Mouse (Mus musculus): Measurements from ENCODE around the gene C5ar2.
"Not testable (repeated sequence)": the region's sequence is repeated elsewhere in the genome, so short reads cannot be mapped to it uniquely, and the experiment has no call there.

Gene C5ar2

DNA sequence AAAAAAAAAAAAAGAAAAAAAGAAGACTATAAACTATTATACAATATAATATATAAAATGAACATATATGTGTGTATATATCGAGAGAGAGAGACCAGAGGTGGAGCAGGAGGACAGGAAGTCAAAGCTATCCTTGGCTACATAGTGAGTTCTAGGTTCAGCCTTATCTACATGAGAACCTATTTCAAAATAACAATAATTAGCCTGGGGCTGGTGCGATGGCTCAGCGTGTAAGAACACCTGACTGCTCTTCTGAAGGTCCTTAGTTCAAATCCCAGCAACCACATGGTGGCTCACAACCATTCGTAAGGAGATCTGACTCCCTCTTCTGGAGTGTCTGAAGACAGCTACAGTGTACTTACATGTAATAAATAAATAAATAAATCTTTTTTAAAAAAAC is 12.0 kb upstream of the C5ar2 start:
- not testable (repeated sequence) for DNase-seq

DNA sequence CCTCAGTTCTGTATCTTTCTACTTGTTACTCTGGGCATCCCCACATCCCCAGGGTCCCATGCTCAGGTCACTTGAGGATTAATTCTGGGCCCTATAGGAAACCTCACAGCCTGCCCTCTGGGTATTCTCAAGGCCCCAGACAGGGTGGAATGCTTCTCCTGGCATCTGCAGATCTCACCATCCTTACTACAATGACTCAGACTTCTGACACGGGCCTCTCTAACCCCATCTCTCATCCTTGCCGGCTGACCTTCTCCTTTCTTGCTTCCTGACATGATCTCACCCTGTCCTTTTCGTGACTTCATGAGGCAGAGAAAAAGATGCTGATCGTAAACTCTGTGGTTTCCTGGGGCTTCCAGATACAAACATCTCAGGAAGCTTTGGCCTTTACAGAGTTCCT is 10.2 kb upstream of the C5ar2 start:
- no peak for DNase-seq

DNA sequence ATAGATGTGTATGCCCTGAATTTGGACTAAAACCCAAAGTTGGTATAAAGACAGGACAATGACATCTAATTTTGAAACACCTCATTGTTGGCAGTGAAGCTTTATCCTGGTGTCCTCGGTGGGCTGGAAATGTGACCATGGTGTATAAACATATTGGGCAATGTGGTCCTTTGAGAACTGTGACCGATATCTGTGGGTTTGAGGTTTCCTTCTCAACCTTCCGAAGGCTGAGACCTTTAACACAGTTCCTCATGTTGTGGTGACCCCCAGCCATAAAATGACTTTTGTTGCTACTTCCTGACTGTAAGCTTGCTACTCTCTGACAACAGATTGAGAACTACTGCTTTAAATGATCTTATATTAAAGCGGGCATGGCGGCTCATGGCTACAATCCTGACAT is 6.7 kb upstream of the C5ar2 start:
- DNase-seq = no peak

GRCm38 (mm10) chr7:16245958-16246357 is 2.0 kb upstream of the C5ar2 start:
- no peak for DNase-seq

- DNase-seq = no peak
These were observed 1.8 kb downstream of the C5ar2 start for GRCm38 (mm10) chr7:16242198-16242597.

DNA sequence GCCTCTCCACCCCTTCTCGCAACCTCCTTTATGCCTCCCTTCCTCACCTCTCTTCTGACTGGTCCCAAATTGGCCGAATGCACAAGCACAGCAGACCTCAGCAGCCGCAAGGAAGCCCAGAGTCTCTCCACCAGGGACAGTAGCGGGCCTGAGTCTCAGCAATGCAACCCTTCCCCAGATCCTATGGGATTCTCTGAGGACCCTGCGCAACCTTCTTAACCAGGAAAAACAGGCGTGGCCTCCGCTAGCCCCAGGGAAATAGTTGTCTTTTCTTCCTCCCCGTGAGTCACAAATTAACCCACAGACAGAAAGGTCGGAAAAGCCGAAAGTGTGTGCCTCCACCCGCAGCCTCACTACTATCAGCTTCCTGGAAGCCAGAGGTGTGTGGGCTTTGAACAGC is 2.2 kb downstream of the C5ar2 start:
- DNase-seq = no peak

DNA sequence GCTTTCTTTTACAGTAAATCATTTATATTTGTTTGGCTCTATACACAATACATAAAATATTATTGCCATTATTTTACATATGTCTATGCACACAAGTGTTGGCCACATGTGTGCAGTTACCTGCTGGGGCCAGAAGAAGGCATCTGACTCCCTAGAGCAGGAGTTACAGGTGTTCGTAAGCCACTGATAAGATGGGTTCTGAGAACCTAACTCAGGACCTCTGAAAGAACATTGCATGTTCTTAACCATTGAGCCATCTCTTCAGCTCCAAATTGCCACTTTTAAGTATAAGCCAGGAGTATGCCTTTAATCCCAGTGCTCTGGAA is 3.0 kb downstream of the C5ar2 start:
- no peak for DNase-seq

GRCm38 (mm10) chr7:16240281-16240977 is 3.5 kb downstream of the C5ar2 start:
- DNase-seq = no peak

DNA sequence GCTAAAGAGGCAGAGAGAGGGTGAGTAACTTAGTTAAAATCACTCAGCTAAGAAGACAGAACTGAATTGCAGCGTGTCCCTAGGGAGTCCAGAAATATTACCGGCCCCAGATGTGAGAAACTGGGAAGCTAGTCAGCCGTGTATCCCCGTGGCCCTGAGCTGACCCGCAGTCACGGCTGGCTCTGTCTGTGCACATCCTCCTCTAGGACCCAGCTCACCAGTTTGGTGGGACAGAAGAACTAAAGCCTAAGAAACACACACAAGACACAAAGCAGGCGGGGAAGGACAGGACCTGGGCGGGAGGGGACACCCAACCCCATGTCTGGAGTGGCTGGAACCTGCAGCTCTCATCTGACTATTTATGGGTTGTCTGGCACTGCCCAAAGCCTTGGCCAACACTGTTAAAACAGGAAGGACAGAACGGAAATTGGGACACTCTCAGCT is 4.4 kb downstream of the C5ar2 start:
- no peak for DNase-seq

DNA sequence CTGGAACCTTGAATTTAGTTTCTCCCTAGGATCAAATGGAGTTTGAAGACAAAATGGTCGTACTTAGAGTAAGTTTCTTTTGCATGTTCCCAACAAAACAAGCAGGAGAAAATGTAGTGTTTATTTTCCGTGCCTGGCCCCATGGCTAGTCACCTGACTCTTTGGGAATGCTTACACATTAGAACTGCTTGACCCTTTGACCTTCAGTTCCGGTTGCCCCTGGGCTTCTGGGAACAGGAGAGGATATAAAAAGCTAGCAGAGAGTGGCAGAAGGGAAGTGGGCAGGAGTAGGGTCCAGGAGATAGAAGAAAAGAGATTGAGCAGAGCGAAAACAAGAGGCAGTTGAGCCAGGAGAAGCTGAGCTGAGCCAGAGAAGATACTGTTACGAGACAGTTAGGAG is 14.1 kb downstream of the C5ar2 start:
- no peak for DNase-seq

GRCm38 (mm10) chr7:16221582-16222272 is 22.2 kb downstream of the C5ar2 start, which contains the start of gene Dhx34:
Gene Dhx34, minus strand, starts transcription at chr7:16222037.
- peak; percentile 97 for DNase-seq

DNA sequence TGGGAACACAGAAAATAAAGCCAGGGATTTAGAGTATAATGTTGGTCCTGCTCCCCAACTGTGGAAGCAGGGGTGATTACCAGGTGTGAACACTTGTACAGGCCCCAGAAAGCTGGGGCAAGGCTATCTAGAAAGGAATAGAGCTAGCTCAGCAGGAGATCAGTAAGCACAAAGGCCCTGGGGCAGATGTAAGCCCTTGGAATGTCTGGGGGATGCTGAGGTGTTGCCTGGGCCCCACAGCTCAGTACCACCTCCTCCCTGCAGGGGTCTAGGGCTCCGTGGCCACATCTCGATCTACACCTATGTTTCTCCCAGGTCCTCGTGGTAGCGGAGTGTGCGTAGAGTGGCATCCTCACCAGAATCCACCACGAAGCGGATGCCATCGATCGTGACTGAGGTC is 30.0 kb downstream of the C5ar2 start:
- DNase-seq = no peak

DNA sequence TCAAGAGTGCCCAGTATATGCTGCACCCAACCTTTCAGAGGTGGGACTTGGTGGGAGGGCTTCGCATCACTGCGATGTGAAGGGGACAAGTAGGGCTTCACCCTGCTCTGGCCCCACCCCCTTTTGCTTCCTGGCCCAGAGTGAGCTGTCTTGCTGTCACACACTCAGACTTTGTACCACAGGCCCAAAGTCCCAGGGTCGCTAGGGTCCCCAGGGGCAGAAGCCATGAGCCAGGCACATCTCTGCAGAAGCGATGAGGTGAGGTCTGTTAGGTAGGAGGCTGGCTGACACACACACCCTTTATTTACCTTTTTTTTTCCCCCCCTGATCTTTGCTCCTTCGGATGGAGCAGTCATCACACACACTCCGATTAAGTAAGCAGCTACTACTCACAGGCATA is 30.8 kb downstream of the C5ar2 start:
- DNase-seq = no peak

DNA sequence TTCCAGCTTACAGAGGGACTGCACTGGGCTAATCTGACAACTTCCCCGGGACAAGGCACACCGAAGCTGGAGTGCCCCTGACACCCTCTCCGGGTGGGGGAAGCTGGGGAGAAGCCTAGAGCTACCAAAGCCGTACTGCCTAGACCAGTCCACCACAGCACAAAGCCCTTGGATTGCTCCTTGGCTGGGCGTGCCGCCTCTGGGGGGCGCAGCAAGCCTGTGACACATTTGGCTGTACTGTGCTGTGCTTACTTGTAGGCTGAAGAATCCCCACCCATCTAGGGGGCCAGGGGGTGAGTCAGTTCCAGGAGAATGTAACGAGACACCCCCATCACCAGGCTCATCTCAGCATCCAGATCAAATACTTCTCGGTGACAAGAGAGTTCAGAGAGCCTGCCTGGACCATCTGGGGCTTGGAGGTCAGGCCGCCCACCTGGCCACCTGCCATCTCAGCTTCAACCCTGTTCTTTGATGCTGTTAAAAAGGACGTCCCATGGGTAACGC is 33.0 kb downstream of the C5ar2 start:
- DNase-seq = no peak

GRCm38 (mm10) chr7:16208781-16209665 is 34.9 kb downstream of the C5ar2 start:
- no peak for DNase-seq

- no peak for DNase-seq
These were observed 36.5 kb downstream of the C5ar2 start for GRCm38 (mm10) chr7:16207496-16207895.

DNA sequence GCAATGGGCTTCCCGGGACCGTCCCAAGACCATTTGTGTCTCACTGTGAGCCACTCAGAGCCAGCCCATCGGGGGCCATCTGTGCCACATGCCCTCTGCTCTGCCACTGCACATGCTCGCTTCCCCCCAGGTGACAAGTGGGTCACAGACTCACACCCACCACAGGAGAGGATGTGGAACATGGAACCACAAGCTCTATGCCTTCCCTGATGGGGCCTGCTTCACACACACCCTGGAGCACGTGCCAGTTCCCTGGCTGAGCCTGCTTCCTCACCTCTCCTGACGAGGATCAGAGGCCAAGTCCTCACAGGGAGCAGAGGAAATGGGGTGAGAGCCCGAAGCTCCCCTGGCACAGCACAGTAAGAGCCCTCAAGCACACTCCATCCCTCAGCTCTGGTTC is 36.9 kb downstream of the C5ar2 start:
- DNase-seq = peak; percentile 78

DNA sequence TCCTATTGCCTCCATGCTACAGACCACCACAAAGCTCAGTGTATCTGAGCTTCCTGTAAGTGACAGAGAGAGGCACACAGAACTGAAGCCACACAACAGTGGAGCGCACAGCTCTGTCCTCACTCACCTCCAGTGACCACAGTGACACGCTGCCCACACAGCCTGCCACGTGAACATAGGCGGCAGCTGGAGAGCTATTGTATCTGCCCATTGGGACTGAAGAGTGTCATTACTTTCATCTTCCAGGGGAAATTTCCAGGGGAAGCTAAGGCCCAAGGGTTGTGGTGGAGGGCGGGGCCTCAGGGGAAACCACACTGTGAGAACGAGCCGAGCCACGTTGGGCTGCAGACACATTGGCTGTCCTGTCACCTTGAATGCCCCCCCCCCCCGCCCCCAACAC is 39.2 kb downstream of the C5ar2 start:
- DNase-seq = no peak

- DNase-seq = no peak
These were observed 40.5 kb downstream of the C5ar2 start for GRCm38 (mm10) chr7:16203505-16203903.

- DNase-seq = no peak
These were observed 41.0 kb downstream of the C5ar2 start for GRCm38 (mm10) chr7:16202756-16203504.

DNA sequence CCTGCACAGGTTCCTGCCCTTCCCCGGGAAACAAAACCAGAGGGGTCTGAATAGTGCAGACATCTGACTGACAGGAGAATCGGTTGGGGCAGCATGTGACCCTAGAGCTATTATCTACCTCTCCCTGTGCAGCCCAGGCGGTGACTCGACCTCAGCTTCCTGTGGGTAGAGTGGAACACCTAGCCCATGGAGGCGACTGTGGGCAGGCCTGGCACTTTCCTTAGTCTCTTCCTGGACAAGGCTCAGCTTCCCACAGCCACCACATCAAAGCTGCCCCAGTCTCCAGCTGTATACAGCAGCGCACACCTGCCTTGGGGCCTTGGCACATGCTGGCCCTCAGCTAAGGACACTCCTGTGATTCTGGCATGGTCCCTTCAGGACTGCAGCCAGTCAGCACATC is 42.8 kb downstream of the C5ar2 start:
- peak; percentile 75 for DNase-seq

DNA sequence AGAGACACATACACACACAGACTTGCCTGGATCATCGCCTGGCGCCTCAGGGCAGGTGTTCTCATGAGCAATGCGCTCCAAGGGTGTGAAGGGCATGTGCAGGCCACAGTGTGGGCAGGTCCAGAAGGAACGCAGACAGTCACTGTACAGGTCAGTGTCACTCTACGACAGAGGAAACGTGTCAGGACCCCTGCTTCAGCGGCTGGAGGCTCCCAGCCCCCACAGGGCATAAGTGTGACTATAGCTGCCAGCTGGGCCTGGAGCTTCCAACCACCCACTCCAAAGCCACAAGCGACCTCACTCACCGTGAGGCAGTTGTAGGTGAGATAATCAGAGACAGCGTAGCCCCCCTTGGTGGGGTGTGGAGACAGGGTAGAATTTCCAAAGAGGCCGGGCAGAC is 45.4 kb downstream of the C5ar2 start:
- DNase-seq = peak; percentile 51

- DNase-seq = peak; percentile 78
These were observed 46.8 kb downstream of the C5ar2 start for GRCm38 (mm10) chr7:16197166-16197565.

Measured in thymus, postnatal 25 days (tissue).